Mouse (Mus musculus) liver, embryonic 15.5 days (tissue): Measurements from ENCODE around the gene 1700001F09Rik. TPM values are rescaled to one million over a fixed set of nuclear protein-coding genes. Genes with fewer than 3 reads are reported as not detected.

ENCODE experiments used
- polyA plus RNA-seq: library from polyadenylated mRNA; unstranded; fragments of >200 nt; fragmentation: Nextera tagmentation; extraction: Ambion mirVana; gene quantifications from 2 replicates; pipeline ENCODE4 v1.2.1, GENCODE M21; 2015

1700001F09Rik gene
- polyA plus RNA-seq, 1 experiment from 2014 or later, result not detected

Other genes with a start within 250 kb of the 1700001F09Rik start
- gene Gm8104, start 247.2 kb downstream of the 1700001F09Rik start, polyA plus RNA-seq, result not detected in 2 replicates
- gene Gm7233, start 167.9 kb downstream of the 1700001F09Rik start, polyA plus RNA-seq, result not detected in 2 replicates
- not detected in 2 replicates for gene Gm8122, start 112.5 kb downstream of the 1700001F09Rik start, polyA plus RNA-seq
- gene Gm8126, start 89.2 kb downstream of the 1700001F09Rik start, polyA plus RNA-seq, result not detected in 2 replicates
- gene Gm9732, start 72.8 kb downstream of the 1700001F09Rik start, polyA plus RNA-seq, result not detected in 2 replicates
- gene Gm8127, start 54.0 kb downstream of the 1700001F09Rik start, polyA plus RNA-seq, result not detected in 2 replicates
- gene Gm8138, start 68.5 kb upstream of the 1700001F09Rik start, polyA plus RNA-seq, result not detected in 2 replicates
- not detected in 2 replicates for gene Gm5799, start 195.8 kb upstream of the 1700001F09Rik start, polyA plus RNA-seq
- not detected in 2 replicates for gene Gm17654, start 231.3 kb upstream of the 1700001F09Rik start, polyA plus RNA-seq